Mouse (Mus musculus) embryonic fibroblast, embryonic 13.5 days (primary cell): ENCODE results near the gene Siah2.

Source experiments
- CTCF ChIP-seq: IDR thresholded peaks from 2 replicates; pipeline ENCODE4 v1.5.1; 2011; ENCODE audit warnings: mild to moderate bottlenecking, control low read depth, low read length, moderate library complexity, borderline replicate concordance; ENCODE audit not compliant: insufficient read depth
- POLR2A ChIP-seq: IDR thresholded peaks from 2 replicates; pipeline ENCODE4 v1.6.1; 2011; ENCODE audit warnings: low read depth, mild to moderate bottlenecking, control low read depth, low read length, moderate library complexity

DNA sequence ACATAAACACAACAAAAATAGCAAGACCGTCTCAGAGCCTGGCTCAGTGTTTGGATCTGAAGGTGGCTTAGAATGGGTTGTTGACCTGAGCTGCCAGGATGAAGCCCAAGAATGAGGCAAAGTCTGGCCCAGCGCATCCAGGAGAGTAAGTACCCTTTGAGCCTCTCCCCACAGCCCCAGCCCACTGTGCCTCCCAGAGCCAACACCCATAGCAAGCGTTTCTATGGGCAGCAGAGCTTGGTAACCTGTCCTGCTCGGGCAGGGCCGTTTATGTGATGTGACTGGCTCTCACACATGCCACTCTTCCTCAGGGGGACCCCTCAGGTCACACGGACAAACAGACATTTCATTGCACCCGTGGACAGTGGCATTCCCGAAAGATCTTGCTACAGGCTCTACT lies 13.8 kb downstream of the Siah2 start:
- TF ChIP-seq CTCF (no peak), POLR2A (no peak)
